Mouse (Mus musculus): Measurements from ENCODE around the gene Hltf. TPM values are rescaled to one million over a fixed set of nuclear protein-coding genes. Genes with fewer than 3 reads are reported as not detected.

Gene Hltf
- polyA plus RNA-seq, 1 experiment: 70.4 TPM

DNA sequence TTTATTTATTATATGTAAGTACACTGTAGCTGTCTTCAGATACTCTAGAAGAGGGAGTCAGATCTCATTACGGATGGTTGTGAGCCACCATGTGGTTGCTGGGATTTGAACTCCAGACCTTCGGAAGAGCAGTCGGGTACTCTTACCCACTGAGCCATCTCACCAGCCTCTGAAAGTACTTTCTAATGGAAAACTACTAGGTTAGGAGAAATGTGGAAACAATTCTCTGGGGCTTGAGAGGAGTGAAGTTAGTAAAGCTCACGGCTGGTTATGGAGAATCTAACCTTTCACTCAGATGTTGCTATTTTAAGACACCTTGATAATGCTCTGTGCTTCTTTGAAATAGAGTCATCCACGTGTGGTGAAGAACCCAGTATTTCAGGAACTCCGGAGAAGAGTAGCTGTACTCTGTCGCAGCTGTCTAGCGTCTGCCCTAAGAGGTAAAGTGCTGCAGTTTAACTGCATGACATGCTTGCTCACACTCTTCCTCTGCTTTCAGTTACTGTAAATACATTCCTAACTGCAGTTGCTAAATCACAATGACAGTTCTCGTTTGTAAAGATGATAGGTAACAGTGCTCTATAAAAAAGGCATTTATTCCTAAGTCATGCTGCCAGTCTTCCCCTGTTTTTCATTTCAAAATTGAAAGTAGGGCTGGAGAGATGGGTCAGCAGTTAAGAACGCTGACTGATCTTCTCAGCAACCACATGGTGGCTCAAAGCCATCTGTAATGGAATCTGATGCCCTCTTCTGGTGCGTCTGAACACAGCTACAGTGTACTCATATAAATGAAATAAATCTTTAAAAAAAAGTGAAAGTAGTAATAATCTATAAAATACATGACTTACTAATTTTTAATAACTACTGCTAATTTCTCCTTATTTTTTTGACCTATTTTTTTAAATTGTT, 18.8 kb downstream of the Hltf start:
- H3K4me1 ChIP-seq (ENCODE audit: control insufficient read depth, insufficient read depth, low read length): no peaks in the 10 kb centered on the region

DNA sequence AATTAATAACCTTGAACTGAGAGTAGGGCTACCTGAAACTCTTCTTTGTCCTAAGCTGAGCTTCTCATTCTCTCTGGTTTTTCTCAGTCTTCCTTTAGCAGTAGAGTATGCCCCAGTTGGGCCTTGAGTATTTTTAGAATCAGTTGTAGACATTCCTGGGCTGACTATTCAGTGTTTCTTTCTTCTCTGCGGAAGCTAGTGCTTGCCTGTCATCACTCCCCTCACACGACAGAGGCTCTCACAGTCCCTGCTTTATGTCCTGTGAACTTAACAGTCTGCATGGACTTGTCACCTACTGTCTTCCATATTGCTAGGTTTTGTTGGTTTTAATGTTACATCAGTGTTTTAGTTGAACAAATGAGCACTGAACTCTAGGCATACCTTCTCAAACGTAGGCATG, 24.6 kb downstream of the Hltf start:
- Histone ChIP-seq H3K4me3 (ENCODE audit: low read depth, low read length) (no peak overlapping the region), H3K36me3 (ENCODE audit: control insufficient read depth, insufficient read depth, low read length, poor library complexity, severe bottlenecking) (peaks cover 14% of the 10 kb centered on the region), H3K9ac (ENCODE audit: low read depth, poor library complexity, severe bottlenecking) (no peak overlapping the region), H3K4me1 (ENCODE audit: control insufficient read depth, insufficient read depth, low read length) (no peaks in the 10 kb centered on the region), H3K9me3 (replicated peaks; ENCODE audit: control insufficient read depth, insufficient read depth, low read length, poor library complexity, severe bottlenecking) (no peaks in the 10 kb centered on the region), H3K27ac (ENCODE audit: insufficient read depth, low read length) (no peak overlapping the region), H3K27me3 (ENCODE audit: control insufficient read depth, insufficient read depth, low read length, poor library complexity, severe bottlenecking) (no peaks in the 10 kb centered on the region)
- TF ChIP-seq CTCF (IDR thresholded peaks at IDR 0.05; ENCODE audit: low read depth, low read length): no peak
- no peak for TF ChIP-seq EP300 (IDR thresholded peaks at IDR 0.05; ENCODE audit: insufficient read depth, low read depth, low read length)
- TF ChIP-seq POLR2A (IDR thresholded peaks at IDR 0.05; ENCODE audit: insufficient read depth, low read length): no peak

More for the DNA sequence above, 18.8 kb downstream of the Hltf start:
- H3K4me3 ChIP-seq (ENCODE audit: low read depth, low read length): no peak overlapping the region
- H3K27ac ChIP-seq (ENCODE audit: insufficient read depth, low read length): no peak overlapping the region
- H3K9me3 ChIP-seq (replicated peaks; ENCODE audit: control insufficient read depth, insufficient read depth, low read length, poor library complexity, severe bottlenecking): no peaks in the 10 kb centered on the region
- no peaks in the 10 kb centered on the region for H3K27me3 ChIP-seq (ENCODE audit: control insufficient read depth, insufficient read depth, low read length, poor library complexity, severe bottlenecking)
- no peak overlapping the region for H3K9ac ChIP-seq (ENCODE audit: low read depth, poor library complexity, severe bottlenecking)
- H3K36me3 ChIP-seq (ENCODE audit: control insufficient read depth, insufficient read depth, low read length, poor library complexity, severe bottlenecking): peaks cover 13% of the 10 kb centered on the region
- TF ChIP-seq EP300 (IDR thresholded peaks at IDR 0.05; ENCODE audit: insufficient read depth, low read depth, low read length) (no peak), POLR2A (IDR thresholded peaks at IDR 0.05; ENCODE audit: insufficient read depth, low read length) (no peak), CTCF (IDR thresholded peaks at IDR 0.05; ENCODE audit: low read depth, low read length) (no peak)

DNA sequence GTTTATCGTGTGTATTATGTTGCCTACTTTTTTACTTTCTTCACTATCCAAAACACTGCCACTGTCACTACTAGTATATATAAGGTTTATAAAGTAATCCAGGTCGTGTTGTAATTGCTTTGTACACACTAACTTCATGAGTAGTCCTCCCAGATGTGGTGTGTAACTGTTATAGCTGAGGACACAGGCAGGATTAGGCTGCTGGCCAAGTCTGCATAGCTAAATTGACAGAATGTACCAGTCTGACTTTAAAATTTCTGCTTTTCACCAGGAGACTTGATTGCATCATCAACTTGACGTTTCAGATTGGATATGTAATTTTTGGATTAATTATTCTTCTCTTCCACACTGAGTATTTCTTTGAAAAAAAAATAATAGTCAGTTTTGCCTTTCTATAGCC, 46.2 kb downstream of the Hltf start:
- Histone ChIP-seq H3K27me3 (ENCODE audit: control insufficient read depth, insufficient read depth, low read length, poor library complexity, severe bottlenecking) (no peaks in the 10 kb centered on the region), H3K9me3 (replicated peaks; ENCODE audit: control insufficient read depth, insufficient read depth, low read length, poor library complexity, severe bottlenecking) (no peaks in the 10 kb centered on the region), H3K4me3 (ENCODE audit: low read depth, low read length) (no peak overlapping the region), H3K9ac (ENCODE audit: low read depth, poor library complexity, severe bottlenecking) (no peak overlapping the region), H3K27ac (ENCODE audit: insufficient read depth, low read length) (no peak overlapping the region), H3K4me1 (ENCODE audit: control insufficient read depth, insufficient read depth, low read length) (no peaks in the 10 kb centered on the region), H3K36me3 (ENCODE audit: control insufficient read depth, insufficient read depth, low read length, poor library complexity, severe bottlenecking) (peaks cover 4% of the 10 kb centered on the region; the same call in 1 of the 2 replicates)
- no peak for TF ChIP-seq EP300 (IDR thresholded peaks at IDR 0.05; ENCODE audit: insufficient read depth, low read depth, low read length)
- no peak for TF ChIP-seq CTCF (IDR thresholded peaks at IDR 0.05; ENCODE audit: low read depth, low read length)
- TF ChIP-seq POLR2A (IDR thresholded peaks at IDR 0.05; ENCODE audit: insufficient read depth, low read length): no peak

DNA sequence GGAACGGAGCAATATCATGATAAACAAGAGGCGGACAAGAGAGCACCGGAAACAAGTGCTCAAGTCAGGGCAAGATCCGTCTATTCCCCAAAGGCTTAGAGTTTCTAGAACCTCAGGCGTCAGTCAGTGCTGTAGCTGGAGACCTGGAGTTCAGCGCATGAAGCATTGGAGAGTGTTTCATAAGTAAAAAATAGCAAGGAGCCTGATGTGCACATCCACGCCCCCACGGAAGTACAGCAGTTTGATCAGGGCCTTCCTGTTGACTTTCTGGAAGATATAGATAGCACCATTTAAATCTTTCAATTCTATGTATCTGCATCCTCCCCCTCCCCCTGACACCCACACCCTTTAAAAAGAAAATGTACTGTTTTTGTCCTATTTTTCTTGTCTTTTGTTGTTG, 46.7 kb downstream of the Hltf start:
- TF ChIP-seq EP300 (IDR thresholded peaks at IDR 0.05; ENCODE audit: insufficient read depth, low read depth, low read length) (no peak), POLR2A (IDR thresholded peaks at IDR 0.05; ENCODE audit: insufficient read depth, low read length) (no peak), CTCF (IDR thresholded peaks at IDR 0.05; ENCODE audit: low read depth, low read length) (no peak)
- H3K27me3 ChIP-seq (ENCODE audit: control insufficient read depth, insufficient read depth, low read length, poor library complexity, severe bottlenecking): no peaks in the 10 kb centered on the region
- H3K27ac ChIP-seq (ENCODE audit: insufficient read depth, low read length): no peak overlapping the region

DNA sequence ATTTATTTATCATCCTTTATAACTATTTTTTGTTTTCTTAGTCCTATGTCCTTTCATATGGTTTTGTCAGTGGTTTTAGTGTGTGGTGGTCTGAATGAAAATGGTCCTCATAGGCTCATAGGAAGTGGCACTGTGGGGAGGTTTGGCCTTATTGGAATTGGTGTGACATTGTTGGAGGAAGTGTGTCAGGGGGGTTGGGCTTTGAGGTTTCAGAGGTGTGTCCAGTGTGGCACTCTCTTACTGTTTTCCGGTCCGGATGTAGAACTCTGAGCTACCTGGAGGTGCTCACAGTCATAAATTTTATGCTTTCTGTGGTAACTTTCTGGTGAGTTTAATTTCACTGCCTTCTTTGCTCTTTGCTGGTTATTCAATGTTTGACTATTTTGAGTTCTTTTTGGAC, 47.2 kb downstream of the Hltf start:
- H3K4me1 ChIP-seq (ENCODE audit: control insufficient read depth, insufficient read depth, low read length): no peaks in the 10 kb centered on the region
- no peaks in the 10 kb centered on the region for H3K9me3 ChIP-seq (replicated peaks; ENCODE audit: control insufficient read depth, insufficient read depth, low read length, poor library complexity, severe bottlenecking)
- no peak overlapping the region for H3K9ac ChIP-seq (ENCODE audit: low read depth, poor library complexity, severe bottlenecking)
- H3K27ac ChIP-seq (ENCODE audit: insufficient read depth, low read length): no peak overlapping the region
- peaks cover 11% of the 10 kb centered on the region for H3K36me3 ChIP-seq (ENCODE audit: control insufficient read depth, insufficient read depth, low read length, poor library complexity, severe bottlenecking)
- no peak overlapping the region for H3K4me3 ChIP-seq (ENCODE audit: low read depth, low read length)
- H3K27me3 ChIP-seq (ENCODE audit: control insufficient read depth, insufficient read depth, low read length, poor library complexity, severe bottlenecking): no peaks in the 10 kb centered on the region
- no peak for TF ChIP-seq CTCF (IDR thresholded peaks at IDR 0.05; ENCODE audit: low read depth, low read length)
- no peak for TF ChIP-seq POLR2A (IDR thresholded peaks at IDR 0.05; ENCODE audit: insufficient read depth, low read length)
- no peak for TF ChIP-seq EP300 (IDR thresholded peaks at IDR 0.05; ENCODE audit: insufficient read depth, low read depth, low read length)

More for the DNA sequence above, 46.7 kb downstream of the Hltf start:
- Histone ChIP-seq H3K9me3 (replicated peaks; ENCODE audit: control insufficient read depth, insufficient read depth, low read length, poor library complexity, severe bottlenecking) (no peaks in the 10 kb centered on the region), H3K4me3 (ENCODE audit: low read depth, low read length) (no peak overlapping the region), H3K9ac (ENCODE audit: low read depth, poor library complexity, severe bottlenecking) (no peak overlapping the region), H3K4me1 (ENCODE audit: control insufficient read depth, insufficient read depth, low read length) (no peaks in the 10 kb centered on the region), H3K36me3 (ENCODE audit: control insufficient read depth, insufficient read depth, low read length, poor library complexity, severe bottlenecking) (peaks cover 7% of the 10 kb centered on the region)

DNA sequence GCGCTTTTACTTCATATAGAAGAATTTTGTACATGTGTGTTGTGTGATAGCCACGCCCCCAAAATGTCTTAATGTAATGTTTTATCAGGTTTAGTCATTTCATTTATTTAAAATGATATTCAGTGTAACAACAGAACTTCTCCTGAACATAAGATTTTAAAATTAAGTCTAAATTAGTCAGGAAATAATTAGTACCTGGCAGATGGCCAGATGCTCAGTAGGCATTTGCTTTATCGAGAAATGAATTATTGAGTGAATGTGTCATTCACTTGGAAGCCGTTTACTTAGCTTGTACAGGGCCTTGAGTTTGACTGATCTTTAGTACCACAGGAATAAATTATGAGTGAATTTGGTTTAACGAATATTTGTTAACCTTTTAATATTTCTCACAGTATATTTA, 51.3 kb downstream of the Hltf start:
- H3K27me3 ChIP-seq (ENCODE audit: control insufficient read depth, insufficient read depth, low read length, poor library complexity, severe bottlenecking): no peaks in the 10 kb centered on the region
- H3K9ac ChIP-seq (ENCODE audit: low read depth, poor library complexity, severe bottlenecking): no peak overlapping the region
- H3K36me3 ChIP-seq (ENCODE audit: control insufficient read depth, insufficient read depth, low read length, poor library complexity, severe bottlenecking): peaks cover 14% of the 10 kb centered on the region
- H3K4me1 ChIP-seq (ENCODE audit: control insufficient read depth, insufficient read depth, low read length): no peaks in the 10 kb centered on the region
- H3K9me3 ChIP-seq (replicated peaks; ENCODE audit: control insufficient read depth, insufficient read depth, low read length, poor library complexity, severe bottlenecking): no peaks in the 10 kb centered on the region
- no peak overlapping the region for H3K27ac ChIP-seq (ENCODE audit: insufficient read depth, low read length)
- H3K4me3 ChIP-seq (ENCODE audit: low read depth, low read length): no peak overlapping the region
- TF ChIP-seq POLR2A (IDR thresholded peaks at IDR 0.05; ENCODE audit: insufficient read depth, low read length): no peak
- TF ChIP-seq CTCF (IDR thresholded peaks at IDR 0.05; ENCODE audit: low read depth, low read length): no peak
- no peak for TF ChIP-seq EP300 (IDR thresholded peaks at IDR 0.05; ENCODE audit: insufficient read depth, low read depth, low read length)

Data from ES-Bruce4 (cell line).